Mouse (Mus musculus): ENCODE data around the gene Pmm1.
A peak's percentile ranks its signal among the peaks of the same experiment; 100 is the strongest.
"Not testable (repeated sequence)": the region's sequence is repeated elsewhere in the genome, so short reads cannot be mapped to it uniquely, and the experiment has no call there.

Gene Pmm1

DNA sequence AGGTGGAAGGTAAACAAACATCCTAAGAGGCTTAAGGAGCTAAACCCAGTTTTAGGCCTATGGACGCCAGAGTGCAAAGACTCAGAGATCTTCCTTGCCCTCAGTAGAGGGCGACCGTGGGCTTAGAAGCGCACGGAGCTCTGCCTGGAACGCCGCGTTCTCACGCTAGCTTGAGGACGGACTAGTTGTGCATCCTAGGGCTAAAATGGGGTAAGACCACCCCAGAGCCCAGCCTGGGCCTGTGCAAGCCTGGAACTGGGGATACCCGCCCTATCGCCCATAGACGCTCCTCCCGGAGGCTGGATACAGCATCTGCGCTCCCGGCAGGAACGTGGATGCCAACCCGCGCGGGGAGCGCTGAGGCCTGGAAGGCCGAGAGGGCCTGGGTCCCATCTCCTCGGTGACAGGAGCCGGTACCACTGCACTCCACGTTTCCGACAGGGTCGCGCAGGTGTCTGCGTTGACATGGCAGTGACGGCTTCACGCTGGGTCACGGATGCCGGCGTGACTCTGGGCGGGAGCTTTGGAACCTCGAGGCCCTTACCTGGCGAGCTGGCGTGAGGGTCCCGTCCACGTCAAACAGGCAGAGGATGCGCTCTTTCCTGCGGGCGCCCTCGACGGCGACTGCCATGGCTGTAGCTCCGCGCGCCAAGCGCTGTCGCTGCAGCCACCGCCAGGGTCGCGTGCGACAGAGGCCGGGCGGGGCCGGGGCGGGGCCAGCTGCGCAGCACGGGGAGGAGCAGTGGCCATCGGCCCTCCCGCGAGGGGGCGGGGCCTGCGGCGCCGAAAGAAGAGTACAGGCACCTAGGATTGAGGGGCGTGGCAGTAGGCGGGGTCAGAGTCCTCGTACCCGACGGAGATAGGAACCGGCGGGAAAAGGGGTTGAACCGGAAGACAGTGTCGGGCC, at the start of gene Pmm1:
Gene Pmm1 (minus strand): TSS at position 760 of the 907 bp plus-strand sequence.
- DNase-seq (ENCODE audit: low read depth): peak; percentile 99

DNA sequence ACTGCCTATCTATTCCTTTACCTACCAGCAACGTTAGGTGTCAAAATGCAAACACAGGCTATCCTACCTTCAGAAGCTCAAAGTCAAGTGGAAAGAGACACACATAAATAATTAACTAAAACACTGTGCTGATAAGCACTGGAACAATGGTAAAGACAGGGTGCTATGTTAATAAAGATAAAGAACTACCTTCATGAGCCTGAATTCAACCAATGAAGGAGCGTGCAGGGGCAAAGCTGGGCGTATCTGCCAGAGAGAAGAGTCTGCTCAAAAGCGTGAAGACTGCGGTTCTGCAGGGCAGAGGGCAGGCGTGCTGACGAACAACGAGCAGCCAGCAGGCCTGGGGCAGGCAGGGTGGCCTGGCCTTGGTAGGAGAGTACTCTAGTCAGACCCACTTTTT, 43.5 kb upstream of the Pmm1 start:
- no peak for DNase-seq (ENCODE audit: low read depth)

DNA sequence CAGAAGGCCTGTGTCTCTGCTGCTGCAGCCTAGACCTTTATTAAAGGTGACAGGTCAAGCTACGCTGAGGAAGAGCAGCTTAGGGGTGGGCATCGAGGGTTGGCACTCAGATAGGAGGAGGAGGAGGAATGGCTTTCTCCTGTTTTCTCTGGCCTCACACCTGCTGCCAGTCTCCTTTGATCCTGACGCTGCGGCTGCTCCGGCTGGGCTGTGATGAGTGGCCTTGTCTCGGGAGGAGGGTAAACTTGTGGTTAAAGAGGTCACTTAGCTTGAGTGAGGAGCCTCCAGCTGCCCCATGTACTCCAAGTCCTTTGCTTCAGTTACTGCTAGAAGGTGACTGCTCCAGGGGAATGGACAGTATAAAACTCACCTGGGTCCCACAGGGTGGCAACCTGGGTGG, 33.3 kb upstream of the Pmm1 start:
- DNase-seq (ENCODE audit: low read depth): no peak

DNA sequence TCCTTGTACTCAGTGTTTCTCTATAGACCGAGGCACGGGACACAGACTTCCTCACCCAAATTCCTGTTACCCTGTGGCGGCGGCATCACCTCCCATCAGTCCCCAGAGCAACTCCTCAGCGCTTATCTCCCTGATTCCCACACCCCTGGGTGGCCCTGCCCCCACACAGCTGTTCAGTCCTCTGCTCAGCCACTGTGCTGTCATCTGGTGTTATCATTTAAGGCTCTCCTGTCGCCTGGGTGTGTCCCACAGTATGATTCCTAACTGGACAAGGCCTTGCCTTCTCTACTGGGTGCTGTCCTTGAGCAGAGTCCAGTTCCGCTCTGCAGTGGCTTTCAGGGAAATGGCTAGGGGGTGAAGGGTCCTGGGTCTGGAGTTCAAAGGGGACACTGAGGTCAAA, 29.8 kb upstream of the Pmm1 start:
- peak; percentile 28 for DNase-seq (ENCODE audit: low read depth)

DNA sequence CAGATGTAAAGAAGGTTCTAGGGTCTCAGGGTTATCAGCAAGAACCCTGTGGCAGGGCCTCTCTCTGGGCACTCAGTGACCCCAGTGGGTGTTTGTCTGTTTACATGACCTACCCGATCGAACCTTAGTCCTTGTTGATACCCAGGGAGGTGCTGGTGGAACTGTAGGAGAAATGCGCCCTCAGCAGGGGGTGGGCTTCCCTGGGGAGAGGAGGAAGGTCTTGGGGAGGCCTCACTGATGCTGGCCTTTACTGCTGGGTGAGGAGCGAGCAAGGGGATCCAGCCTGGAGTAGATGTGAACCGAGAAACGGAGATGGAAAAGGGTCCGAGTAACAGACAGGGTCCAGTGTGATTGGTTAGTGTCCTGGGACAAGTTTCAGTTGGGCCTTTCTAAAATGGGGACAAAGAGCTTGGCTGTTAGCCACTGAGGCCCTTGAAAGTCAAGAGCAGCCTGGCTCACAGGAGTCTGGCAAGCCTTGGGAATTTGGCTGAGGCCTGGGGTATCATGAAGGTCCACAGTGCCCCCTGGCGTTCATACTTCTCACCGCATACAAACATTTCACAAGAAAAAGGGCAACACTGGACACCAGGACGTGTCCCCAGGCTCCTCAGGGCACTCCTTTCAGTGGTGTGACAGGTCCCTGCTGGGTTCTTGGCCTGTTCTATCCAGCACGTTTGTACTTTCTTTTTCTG, 28.8 kb upstream of the Pmm1 start:
- DNase-seq (ENCODE audit: low read depth): peak; percentile 85

DNA sequence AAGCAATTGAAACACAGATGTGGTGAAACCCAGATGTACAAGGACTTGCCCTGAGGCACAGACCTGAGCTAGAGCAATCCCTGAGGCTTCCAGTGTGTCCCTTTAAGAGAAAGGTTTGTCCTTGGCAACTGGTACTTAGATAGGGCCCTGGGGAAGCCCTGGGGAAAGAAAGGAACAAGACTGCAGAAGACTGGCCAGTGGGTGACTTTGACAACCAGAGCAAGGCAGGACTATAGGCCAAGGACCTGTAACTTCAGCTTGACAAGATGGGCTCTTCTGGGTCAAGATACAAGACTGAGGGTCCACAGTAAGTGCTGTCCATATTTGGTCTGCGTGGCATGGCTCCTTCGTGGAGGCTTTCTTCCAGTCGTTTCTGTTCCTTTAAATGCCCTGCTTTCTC, 26.9 kb upstream of the Pmm1 start, which contains the start of gene Xrcc6:
Gene Xrcc6 (plus strand): TSS at position 190 of the 400 bp plus-strand sequence.
- DNase-seq (ENCODE audit: low read depth): no peak

DNA sequence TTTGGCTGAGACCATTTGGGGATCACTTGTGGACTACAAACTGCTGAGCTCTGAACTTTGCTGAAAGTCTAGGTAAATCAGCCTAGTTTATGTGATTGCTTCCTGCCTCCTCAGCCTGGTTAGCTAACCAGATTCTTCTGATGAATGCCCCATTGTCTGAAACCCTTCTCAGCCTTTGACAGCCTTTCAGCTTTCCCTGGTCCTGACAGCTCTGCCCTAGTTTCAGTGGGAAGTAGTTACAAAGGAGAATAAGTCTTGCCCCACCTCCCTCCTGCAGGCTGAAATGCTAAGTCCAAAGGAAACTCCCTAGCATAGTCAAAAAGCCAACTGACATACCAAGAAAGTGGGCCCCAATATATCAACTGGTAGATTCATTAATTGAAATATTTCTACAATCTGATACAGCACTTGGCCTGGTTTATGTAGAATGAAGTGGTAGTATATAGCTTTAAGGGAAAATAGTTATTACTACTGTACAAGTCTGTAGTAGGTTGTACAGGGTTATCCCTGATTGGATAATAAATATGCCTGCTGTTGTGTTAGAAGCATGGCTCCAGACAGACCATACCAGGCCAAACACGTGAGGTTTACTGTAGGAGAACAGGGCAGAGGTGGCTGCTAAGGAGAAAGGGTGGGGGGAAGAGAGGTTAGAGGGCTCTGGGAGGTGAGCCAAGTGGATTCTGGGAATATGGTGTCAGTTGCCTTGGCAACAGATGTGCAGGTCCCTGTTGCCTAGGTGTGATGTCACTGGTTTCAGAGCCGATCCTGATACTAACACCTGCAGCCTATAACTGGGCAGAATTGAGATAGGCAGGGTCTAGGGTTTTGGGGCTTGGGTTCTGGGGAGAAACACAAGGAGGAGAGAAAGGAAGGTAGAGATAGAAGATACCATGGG, 24.8 kb upstream of the Pmm1 start:
- DNase-seq (ENCODE audit: low read depth): no peak

DNA sequence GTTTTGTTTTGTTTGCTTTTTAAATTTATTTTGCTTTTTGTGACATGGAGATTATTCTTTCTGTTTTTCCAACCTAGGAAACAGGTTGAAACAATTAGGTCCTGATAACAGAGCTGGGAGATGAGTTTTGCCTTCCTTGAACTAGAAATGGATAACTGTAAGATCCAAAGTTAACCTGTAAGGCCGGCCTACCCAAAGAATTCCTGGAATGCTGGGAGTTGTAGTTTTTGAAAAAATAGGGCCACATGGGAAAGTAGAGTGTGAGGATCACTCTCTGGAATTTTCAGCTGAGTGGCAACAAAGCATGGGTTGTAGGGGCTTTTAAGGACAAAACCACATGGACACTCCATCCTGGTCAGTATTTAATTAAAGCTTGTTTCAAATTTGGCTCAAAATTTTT, 21.4 kb upstream of the Pmm1 start:
- no peak for DNase-seq (ENCODE audit: low read depth)

DNA sequence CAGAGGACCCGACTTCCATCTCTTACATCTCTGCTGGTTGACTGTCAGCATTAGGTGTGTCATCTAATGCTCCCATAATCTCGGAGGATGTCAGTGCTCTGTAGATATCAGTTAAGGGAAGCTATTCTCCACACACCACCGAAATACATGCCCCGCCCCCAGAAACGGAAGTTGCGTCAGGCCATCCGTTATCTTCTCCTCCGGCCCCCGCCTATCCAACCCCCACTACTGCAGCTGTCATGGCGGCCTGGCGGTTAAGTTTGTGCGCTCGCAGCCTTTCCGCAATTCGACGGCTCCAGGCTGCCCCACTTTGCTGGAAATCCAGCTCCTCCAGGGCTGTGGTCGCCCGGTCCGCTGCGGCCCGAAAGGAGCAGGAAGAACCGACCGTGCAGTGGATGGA, 19.6 kb upstream of the Pmm1 start, which contains the start of gene 1700029P11Rik:
Gene 1700029P11Rik (plus strand): TSS at position 220 of the 400 bp plus-strand sequence.
- no peak for DNase-seq (ENCODE audit: low read depth)

DNA sequence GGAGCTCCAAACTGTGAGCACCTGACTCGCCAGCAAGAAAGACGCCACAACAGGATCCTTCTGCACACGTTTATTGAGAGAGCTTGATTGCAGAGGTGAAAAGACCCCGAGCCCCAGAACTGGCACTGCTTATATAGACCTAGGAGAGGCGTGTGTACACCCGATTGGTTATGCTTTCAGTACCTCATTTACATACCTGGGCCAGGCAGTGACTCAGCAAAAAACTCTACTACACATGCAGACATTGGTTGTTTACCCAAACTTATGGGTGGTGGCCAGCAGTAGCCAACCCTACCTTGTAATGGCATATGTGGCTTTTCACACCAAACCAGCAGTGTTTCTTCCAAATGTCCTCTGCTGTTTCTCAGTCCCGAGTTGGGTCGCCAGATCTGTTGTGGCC, 14.4 kb upstream of the Pmm1 start:
- DNase-seq (ENCODE audit: low read depth): not testable (repeated sequence)

DNA sequence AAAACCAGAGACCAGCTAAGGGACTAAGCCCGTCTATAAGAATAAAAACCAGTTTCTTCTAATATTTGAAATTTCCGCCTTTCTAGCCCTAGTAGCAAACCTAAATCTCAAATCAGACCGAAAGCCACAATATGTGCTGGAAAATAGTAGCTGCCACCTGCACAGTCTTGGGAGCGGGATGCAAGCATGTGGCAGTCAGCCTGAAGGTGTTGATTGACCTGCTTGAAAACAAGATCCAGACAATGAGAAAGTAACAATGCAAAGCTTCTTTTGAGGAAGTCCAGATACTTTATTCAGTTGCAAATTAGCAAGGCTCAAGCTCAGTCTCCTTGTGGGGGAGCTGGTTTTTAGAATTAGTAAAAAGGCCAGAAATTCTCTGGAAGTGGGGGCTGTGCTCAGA, 9.8 kb upstream of the Pmm1 start:
- not testable (repeated sequence) for DNase-seq (ENCODE audit: low read depth)

DNA sequence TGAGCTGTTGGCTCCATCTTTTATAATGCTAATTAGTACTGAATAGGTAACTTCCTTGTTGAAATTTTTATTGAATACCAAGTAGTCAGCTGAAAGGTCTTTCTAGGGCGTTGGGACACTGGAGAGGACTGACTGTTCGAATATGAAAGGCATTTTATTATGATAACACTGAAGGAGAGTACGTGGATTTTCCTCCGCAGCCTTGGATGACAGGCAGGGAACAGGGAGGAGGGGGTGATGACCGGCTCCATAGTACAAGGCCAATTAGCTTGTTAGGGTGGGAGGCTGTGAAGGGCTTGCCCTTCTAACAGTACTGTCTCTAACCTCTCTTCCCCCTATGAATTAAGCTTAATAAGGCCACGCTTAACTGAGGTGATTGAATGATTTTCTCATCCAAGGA, 8.9 kb upstream of the Pmm1 start:
- DNase-seq (ENCODE audit: low read depth): not testable (repeated sequence)

DNA sequence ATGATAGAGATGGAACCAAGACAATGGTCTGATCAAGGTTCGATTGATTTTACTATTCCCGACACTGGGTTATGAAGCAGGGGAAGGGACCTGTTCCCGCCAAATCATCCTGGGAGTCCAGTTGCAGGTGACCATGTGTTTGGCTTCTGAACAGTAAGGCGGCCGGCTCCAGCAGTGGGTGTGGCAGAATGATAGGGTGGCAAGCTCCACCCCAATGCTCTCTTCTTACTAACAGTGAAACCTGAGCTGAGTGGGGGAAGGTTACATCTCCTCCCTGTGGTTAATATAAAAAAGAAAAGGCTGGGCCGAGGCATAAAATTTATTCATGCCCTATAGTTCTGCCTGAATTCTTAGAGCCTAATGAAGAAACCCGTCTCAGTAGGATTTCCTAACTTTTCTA, 8.4 kb upstream of the Pmm1 start:
- DNase-seq (ENCODE audit: low read depth): no peak

DNA sequence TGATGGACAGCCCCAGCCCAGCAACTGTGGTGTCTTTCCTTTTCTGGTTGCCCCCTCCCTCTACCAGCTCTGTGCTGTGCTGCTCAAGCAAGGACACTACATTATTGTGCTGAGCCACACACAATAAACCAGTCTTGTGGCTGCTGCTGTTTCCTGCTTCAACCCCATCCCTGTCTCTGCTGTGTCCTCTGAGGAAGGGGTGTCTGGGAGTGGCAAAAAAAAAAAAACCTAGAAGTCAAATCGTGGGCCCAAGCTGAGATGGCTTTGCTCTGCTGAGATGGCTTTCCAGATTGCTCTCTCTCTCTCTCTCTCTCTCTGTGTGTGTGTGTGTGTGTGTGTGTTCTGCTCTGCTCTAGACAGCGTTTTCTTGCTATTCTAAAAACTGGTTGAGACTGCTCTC, 7.7 kb upstream of the Pmm1 start:
- DNase-seq (ENCODE audit: low read depth): no peak

DNA sequence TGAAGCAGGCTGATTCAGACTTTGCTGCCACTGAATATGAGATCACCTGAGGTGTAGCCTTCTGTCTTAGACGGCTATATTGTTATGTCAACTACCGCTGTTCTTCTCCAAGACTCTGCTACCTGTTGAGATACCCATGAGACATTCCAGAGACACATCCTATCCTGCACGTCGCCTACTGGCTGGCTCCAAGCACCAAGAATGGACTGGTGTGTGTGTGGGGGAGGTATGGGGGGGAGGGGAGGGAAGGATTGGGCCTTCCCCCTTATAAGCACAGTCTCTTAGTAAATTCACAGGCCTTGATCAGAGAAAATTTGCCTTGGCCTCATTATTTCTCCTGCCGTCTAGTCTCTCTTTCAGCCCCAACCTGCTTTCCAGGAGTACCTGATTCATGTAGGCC, 7.1 kb upstream of the Pmm1 start:
- DNase-seq (ENCODE audit: low read depth): no peak

DNA sequence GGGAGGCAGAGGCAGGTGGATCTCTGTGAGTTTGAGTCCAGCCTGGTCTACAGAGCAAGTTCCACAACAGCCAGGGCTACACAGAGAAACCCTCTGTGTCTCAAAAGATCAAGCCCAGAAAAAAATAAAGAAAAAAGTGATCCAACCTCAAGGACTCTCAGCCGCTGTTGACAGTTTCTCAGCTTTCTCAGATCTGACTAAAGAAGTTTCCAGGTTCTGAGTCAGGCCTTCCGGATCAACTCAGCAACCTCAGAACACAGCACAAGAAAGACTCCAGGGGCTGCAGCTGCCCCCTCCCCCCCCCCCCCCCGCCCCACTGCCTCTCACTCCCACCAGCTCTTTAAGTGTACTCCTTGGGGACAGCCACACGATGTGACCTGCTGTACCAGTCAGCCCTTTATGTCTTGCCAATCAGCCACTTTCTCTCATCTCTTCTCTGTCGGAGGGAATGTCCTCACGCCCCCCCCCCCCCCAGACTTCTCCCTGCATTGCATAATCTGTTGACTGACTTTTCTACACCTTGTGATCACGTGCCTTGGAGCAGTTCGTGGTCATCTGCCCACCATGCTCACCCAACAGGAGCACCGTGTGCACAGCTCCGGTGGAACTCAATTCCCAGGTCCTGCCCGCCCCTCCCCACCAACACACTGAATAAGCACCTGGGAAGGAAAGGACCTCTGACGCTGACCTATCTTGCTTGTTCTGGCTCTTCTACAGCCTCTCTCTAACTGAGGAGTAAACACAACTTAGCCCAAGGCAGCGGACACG, 5.5 kb upstream of the Pmm1 start:
- DNase-seq (ENCODE audit: low read depth): no peak

DNA sequence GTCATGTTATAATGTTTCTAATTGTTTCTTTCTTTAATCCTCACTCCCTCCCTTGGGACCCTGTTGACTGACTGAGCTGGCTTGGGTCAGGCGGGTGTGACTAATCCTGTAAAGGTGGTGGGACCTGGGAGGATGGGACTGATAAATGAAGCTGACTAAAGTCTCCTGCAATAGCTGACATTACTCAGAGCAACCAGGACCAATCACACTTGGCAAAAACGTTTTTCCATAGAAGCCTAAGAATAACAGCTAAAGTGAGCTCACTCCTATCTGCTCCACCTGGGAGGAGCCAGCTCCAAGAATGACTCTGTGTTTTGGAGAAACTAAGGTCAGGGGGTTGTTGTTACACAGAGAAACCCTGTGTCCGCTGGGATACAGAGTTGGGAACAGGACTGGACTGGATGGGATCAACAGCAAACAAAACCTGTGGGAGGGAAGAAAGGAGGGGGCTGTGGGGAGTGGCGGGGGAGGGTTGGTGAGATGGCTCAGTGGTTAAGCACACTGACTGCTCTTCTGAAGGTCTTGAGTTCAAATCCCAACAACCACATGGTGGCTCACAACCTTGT, 4.3 kb upstream of the Pmm1 start:
- DNase-seq (ENCODE audit: low read depth): no peak

DNA sequence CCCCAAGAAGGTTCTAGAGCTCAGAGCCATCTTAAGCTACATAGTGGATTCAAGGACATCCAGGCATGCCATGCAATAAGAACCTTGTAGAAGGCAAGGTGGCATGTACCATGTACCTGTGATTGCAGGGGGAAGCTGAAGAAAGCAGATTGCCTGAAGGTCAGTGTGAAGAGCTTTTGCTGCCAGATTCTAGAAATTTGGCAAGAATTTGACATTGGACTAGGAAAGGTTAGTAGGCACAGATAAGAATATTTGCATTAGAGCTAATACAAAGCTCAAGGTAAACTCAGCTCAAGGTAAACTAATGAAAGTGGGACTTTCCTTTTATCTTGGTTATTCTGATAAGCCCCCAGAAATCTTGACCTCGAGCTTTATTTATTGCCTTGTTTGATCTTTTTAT, 3.5 kb upstream of the Pmm1 start:
- DNase-seq (ENCODE audit: low read depth): no peak

DNA sequence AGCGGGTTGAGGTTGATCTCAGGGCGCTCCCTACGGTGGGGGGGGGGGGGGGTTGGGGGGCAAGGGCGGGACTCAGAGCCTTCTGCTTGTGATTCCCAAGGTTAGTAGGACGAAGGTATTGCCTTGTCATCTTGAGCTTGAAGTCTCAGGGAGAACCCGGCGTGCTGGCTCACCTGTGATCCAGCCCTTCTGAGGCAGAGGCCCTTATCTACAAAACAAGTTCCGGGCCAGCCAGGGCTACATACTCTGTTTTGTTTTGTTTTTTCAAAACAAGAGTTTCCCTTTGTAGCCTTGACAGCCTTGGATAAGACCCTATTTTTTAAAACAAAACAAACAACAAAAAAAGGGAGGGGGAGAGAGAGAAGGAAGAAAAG, 335 bp upstream of the Pmm1 start:
- DNase-seq (ENCODE audit: low read depth): no peak

DNA sequence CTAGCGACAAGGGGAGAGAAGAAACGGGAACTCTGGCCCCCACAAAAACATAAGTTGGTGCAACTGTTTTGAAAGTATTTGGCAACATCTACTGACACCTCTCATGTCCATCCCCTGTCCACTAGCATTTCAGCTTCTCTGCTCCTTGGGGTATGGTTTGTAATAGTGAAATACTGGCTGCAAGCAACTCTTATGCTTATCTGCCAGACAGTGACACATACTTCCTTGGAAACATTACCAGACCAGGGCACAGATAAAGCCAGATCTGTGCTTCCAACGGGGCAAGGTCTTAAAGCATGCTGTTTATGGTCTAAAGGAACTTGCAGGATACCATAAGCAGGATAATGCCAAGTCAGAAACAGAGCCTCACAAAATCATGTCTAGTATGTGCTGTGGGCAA, 1.8 kb downstream of the Pmm1 start:
- no peak for DNase-seq (ENCODE audit: low read depth)

DNA sequence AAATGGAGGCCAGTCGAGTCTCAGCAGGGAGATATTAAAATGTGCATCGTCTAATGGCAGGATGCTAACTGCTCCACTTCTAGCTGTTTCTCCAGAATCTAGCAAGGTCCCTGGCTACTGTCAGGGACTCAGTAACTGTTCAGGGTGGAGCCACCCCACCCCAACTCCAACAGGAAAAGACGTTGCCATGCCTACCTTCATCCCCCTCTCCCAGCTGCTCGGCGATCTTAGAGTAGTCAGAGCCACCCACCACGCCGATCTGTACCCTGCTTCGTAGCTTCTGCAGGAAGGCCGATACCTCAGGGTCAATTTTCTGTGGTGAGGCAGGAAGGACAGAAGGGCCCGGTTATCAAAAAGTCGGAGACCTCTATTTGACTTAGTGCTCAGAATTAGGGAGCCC, 3.1 kb downstream of the Pmm1 start:
- no peak for DNase-seq (ENCODE audit: low read depth)

Measured in c-Kit-positive CD71-negative TER-119-negative erythroid progenitor cells, embryonic 14.5 days (primary cell).